Mouse (Mus musculus) embryonic fibroblast, embryonic 13.5 days (primary cell): ENCODE measurements around the gene Mtmr3.

ENCODE experiments used
- CTCF ChIP-seq: IDR thresholded peaks from 2 replicates; pipeline ENCODE4 v1.5.1; 2011; ENCODE audit warnings: mild to moderate bottlenecking, control low read depth, low read length, moderate library complexity, borderline replicate concordance; ENCODE audit not compliant: insufficient read depth
- POLR2A ChIP-seq: IDR thresholded peaks from 2 replicates; pipeline ENCODE4 v1.6.1; 2011; ENCODE audit warnings: low read depth, mild to moderate bottlenecking, control low read depth, low read length, moderate library complexity

DNA sequence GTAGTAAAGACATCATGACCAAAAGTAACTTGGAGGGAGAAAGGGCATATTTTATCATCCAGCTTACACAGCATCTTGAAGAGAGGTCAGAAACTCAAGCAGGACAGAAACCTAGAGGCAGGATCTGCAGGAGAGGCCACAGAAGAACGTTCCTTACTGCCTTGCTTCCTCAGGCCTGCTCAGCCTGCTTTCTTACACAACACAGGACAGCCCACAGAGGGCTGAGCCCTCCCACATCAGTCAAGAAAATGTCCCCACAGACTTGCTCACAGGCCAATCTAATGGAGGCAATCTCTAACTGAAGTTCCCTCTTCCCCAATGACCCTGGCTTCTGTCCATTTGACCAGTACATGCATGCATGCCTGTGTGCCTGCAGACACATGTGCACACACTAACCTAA is 152.4 kb downstream of the Mtmr3 start:
- TF ChIP-seq CTCF (no peak), POLR2A (no peak)
